Mouse (Mus musculus) Patski (cell line): ENCODE measurements at regions not wholly inside any gene's neighbourhood (a gene's known extent, or its start where the extent isn't known, plus 50 kb on each side); places are given as distances from the start of the nearest gene placed in this dataset.

ENCODE experiments used
- ATAC-seq: fragments of 100-300 bp; one replicate; pipeline ENCODE4 v1.8.0; 2021
- CTCF ChIA-PET: fragments of 350-600 bp; sonication (Branson Sonifier 250); formaldehyde crosslinking; loops from one replicate; lab custom pipeline; 2022; ENCODE audit warnings: inconsistent platforms; lab: Charles Lee
- POLR2A ChIA-PET: fragments of 350-600 bp; sonication (Branson Sonifier 250); formaldehyde crosslinking; loops from one replicate; lab custom pipeline; 2022; ENCODE audit warnings: antibody characterized with exemption, inconsistent platforms; lab: Charles Lee
- DNase-seq: peaks from one replicate; pipeline ENCODE4 v3.0.0-alpha.2; 2011; ENCODE audit warnings: low read depth, low spot score
- H3K27me3 ChIP-seq: fragments of 371-371 bp; one replicate; pipeline ENCODE4 v1.5.1; 2021
- CTCF ChIP-seq: fragments of 100-300 bp; IDR thresholded peaks from one replicate; pipeline ENCODE4 v1.5.1; 2021
- in situ Hi-C: fragments of 300-500 bp; cut with MboI; formaldehyde crosslinking; loops from 3 replicates; pipeline ENCODE4 v1.11.1; 2018; ENCODE audit warnings: low pct_unique_long_range_greater_than_20kb, mixed read lengths

DNA sequence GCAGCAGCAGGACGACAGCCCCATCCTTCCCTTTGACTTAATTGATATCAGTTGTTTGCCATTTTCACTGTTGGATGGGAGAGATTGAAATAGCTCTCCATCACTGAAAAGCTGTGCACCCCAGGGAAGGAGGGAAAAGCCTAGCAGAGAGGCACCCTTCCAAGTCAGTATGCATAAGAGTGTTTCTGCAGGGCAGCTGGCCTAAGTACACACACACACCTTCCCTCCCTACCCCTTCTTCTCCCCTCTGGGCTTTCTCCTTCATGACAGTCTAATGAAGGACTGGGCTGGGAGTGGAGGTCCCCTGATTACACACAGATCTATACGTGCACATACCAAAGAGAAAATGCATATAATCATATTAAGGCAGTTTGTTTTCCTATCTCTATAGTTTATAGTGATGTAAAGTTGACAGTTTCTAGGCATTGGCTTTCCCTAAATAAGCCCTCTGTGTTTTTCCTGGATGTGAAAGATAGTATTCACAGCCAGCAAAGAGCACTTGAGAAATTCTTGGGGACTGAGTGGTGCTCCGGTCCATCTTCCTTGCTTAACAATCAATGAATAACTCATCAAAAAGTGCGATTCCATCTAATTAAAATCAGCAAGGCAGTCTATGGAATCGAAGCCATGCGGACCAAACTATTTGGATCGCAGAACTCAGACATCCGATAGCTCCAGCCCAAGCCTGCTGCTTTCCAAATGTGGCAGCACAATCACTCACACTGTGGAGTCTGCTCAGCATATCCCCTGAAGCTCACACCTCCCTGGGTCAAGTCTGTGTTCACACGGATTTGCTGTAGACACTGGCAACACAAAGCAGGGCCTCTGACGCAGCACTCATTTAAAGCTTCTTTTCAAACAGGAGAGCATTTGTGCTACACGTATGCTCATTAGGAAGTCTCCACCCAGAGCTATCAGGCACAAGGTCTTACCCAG, 224.9 kb upstream of the Sfrp2 start:
- in situ Hi-C loops: no loop called here
- peaks cover 11% of the 10 kb centered on the region for H3K27me3 ChIP-seq
- CTCF ChIA-PET: interaction anchor here (0.7 to 1.3 kb wide), 2 partner anchors 18 to 26 kb away, joined by 3 read pairs; no protein-coding TSS in a partner anchor
- POLR2A ChIA-PET: interaction anchor here (0.6 kb wide), 1 partner anchor 138 kb away, joined by 4 read pairs; no protein-coding TSS in a partner anchor
- no peak for TF ChIP-seq CTCF
- ATAC-seq: no peak
- DNase-seq: no peak

- in situ Hi-C loops: no loop called here
- no peak for DNase-seq
- peaks cover 30% of the 10 kb centered on the region for H3K27me3 ChIP-seq
- POLR2A ChIA-PET: no interaction called here
- no peak for TF ChIP-seq CTCF
- ATAC-seq: no peak
- CTCF ChIA-PET: interaction anchor here (1.0 to 2.1 kb wide), 4 partner anchors 11 to 148 kb away, joined by 3 to 9 read pairs (median 4); no protein-coding TSS in a partner anchor
These were observed 213.5 kb upstream of the Sfrp2 start for GRCm38 (mm10) chr3:83552516-83553139.

- ATAC-seq (no peak), DNase-seq (no peak)
- in situ Hi-C loops: no loop called here
- ChIA-PET POLR2A (no interaction called here), CTCF (interaction anchor here (1.4 to 1.6 kb wide), 2 partner anchors 10 to 14 kb away, joined by 3 to 4 read pairs; no protein-coding TSS in a partner anchor)
- no peak for TF ChIP-seq CTCF
- H3K27me3 ChIP-seq: peaks cover 39% of the 10 kb centered on the region
These were observed 212.3 kb upstream of the Sfrp2 start for GRCm38 (mm10) chr3:83553858-83554257.

DNA sequence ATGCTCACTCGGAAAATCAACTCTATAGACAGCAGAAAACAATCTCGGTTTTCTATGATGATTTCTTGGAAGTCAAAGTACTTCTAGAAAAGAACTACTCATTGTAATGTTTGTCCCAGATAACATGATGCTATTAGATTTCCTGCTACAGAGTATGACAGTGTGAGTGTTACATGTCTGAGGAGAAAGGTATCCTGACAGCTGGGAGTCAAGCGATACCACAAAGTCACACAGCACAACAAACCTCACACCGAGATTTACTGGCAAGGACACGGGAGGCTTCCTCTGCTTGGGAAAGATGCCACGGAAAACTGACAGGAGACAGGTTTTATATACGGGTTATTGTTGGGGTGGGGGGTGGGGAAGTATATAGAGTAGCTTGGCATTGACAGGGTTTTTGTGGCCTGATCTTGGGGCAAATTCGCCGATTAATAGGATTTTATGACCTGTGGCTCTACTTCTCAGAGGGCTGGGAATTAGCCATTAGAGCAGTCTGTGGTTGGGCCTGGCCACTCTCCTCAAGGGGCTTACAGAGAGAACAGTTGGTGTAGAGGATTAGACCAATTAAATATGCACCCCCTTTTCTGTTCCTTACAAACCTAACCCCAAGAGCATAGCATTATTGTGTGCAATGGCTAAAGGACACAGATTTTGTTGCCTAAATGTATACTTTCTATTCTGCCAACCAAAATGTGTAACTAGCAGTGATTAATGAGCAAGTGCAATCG, 209.2 kb upstream of the Sfrp2 start:
- H3K27me3 ChIP-seq: peaks cover 43% of the 10 kb centered on the region
- TF ChIP-seq CTCF: no peak
- in situ Hi-C loops: no loop called here
- ATAC-seq: no peak
- DNase-seq: no peak
- ChIA-PET POLR2A (no interaction called here), CTCF (no interaction called here)

DNA sequence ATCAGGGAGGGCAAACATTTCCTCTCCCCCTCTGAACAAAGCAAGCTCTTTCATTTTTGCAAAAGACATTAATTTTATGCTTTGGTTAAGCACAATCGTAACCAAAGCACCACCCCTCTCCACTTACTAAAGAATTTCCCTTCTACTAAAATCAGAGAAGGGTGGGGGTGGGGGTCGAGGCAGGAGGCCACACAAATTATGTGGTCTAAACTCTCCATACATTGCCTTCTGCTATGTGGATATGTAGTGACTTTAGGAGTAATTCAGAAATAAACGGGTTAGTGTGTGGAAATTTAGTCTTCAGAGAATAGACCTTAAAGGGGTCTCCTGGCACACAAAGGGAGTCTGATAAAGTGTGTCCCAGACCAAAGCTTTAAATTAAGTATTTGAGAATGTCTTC, 204.1 kb upstream of the Sfrp2 start:
- TF ChIP-seq CTCF: no peak
- peaks cover 47% of the 10 kb centered on the region for H3K27me3 ChIP-seq
- ChIA-PET CTCF (interaction anchor here (1.0 to 1.3 kb wide), 3 partner anchors 11 to 15 kb away, joined by 4 to 5 read pairs (median 5); no protein-coding TSS in a partner anchor), POLR2A (no interaction called here)
- in situ Hi-C loops: no loop called here
- DNase-seq (no peak), ATAC-seq (no peak)

GRCm38 (mm10) chr3:83575526-83575925, 190.6 kb upstream of the Sfrp2 start:
- CTCF ChIA-PET: no interaction called here
- no peak for TF ChIP-seq CTCF
- POLR2A ChIA-PET: interaction anchor here (0.6 to 1.5 kb wide), 2 partner anchors 11 to 376 kb away, joined by 3 read pairs; no protein-coding TSS in a partner anchor
- DNase-seq (peak; percentile 34), ATAC-seq (no peak)
- in situ Hi-C loops: no loop called here
- peaks cover 6% of the 10 kb centered on the region for H3K27me3 ChIP-seq

GRCm38 (mm10) chr3:83576155-83576554, 190.0 kb upstream of the Sfrp2 start:
- H3K27me3 ChIP-seq: peaks cover 6% of the 10 kb centered on the region
- TF ChIP-seq CTCF: no peak
- ChIA-PET CTCF (interaction anchor here (1.0 to 1.6 kb wide), 3 partner anchors 11 to 73 kb away, joined by 3 to 5 read pairs (median 4); no protein-coding TSS in a partner anchor), POLR2A (interaction anchor here (1.5 kb wide), 1 partner anchor 10 kb away, joined by 3 read pairs; no protein-coding TSS in a partner anchor)
- DNase-seq: no peak
- ATAC-seq: no peak
- in situ Hi-C loops: no loop called here

GRCm38 (mm10) chr3:83580766-83581165, 185.4 kb upstream of the Sfrp2 start:
- in situ Hi-C loops: no loop called here
- H3K27me3 ChIP-seq: peaks cover 29% of the 10 kb centered on the region
- no peak for DNase-seq
- TF ChIP-seq CTCF: no peak
- ChIA-PET POLR2A (no interaction called here), CTCF (no interaction called here)
- ATAC-seq: no peak

GRCm38 (mm10) chr3:83582256-83582655, 183.9 kb upstream of the Sfrp2 start:
- in situ Hi-C loops: no loop called here
- CTCF ChIA-PET: interaction anchor here (0.7 kb wide), 1 partner anchor 109 kb away, joined by 3 read pairs; no protein-coding TSS in a partner anchor

GRCm38 (mm10) chr3:83583071-83583672, 182.9 kb upstream of the Sfrp2 start:
- in situ Hi-C loops: no loop called here
- DNase-seq: no peak
- no peak for ATAC-seq
- no peak for TF ChIP-seq CTCF
- H3K27me3 ChIP-seq: peaks cover 46% of the 10 kb centered on the region
- CTCF ChIA-PET: interaction anchor here (0.8 to 1.6 kb wide), 3 partner anchors 9 to 22 kb away, joined by 3 to 7 read pairs (median 4); no protein-coding TSS in a partner anchor
- POLR2A ChIA-PET: no interaction called here

More at GRCm38 (mm10) chr3:83582256-83582655, 183.9 kb upstream of the Sfrp2 start:
- TF ChIP-seq CTCF: no peak
- POLR2A ChIA-PET: no interaction called here
- H3K27me3 ChIP-seq: peaks cover 39% of the 10 kb centered on the region
- ATAC-seq (no peak), DNase-seq (no peak)
